Mouse (Mus musculus) embryonic fibroblast, embryonic 13.5 days (primary cell): ENCODE data around the gene N4bp3. TPM values are rescaled to one million over a fixed set of nuclear protein-coding genes. Genes with fewer than 3 reads are reported as not detected.

Experiments used
- H3K27ac ChIP-seq: 2 replicates; pipeline ENCODE4 v1.5.1; 2012; ENCODE audit warnings: low read length, control low read depth, inconsistent platforms; ENCODE audit not compliant: insufficient read depth
- H3K4me1 ChIP-seq: 2 replicates; pipeline ENCODE4 v1.6.1; 2011; ENCODE audit warnings: low read length; ENCODE audit not compliant: control insufficient read depth, insufficient read depth
- H3K4me3 ChIP-seq: 2 replicates; pipeline ENCODE4 v1.5.1; 2011; ENCODE audit warnings: mild to moderate bottlenecking, control low read depth, low read length; ENCODE audit not compliant: insufficient read depth
- CTCF ChIP-seq: IDR thresholded peaks from 2 replicates; pipeline ENCODE4 v1.5.1; 2011; ENCODE audit warnings: mild to moderate bottlenecking, control low read depth, low read length, moderate library complexity, borderline replicate concordance; ENCODE audit not compliant: insufficient read depth
- POLR2A ChIP-seq: IDR thresholded peaks from 2 replicates; pipeline ENCODE4 v1.6.1; 2011; ENCODE audit warnings: low read depth, mild to moderate bottlenecking, control low read depth, low read length, moderate library complexity
- polyA plus RNA-seq: library from polyadenylated mRNA; stranded (reverse); fragments of >200 nt; gene quantifications from 2 replicates; pipeline ENCODE4 v1.2.4, GENCODE M21; 2011; ENCODE audit warnings: low read depth; ENCODE audit not compliant: missing spikeins, insufficient read length

Gene N4bp3
- polyA plus RNA-seq, 1 experiment, result 1.8 TPM

DNA sequence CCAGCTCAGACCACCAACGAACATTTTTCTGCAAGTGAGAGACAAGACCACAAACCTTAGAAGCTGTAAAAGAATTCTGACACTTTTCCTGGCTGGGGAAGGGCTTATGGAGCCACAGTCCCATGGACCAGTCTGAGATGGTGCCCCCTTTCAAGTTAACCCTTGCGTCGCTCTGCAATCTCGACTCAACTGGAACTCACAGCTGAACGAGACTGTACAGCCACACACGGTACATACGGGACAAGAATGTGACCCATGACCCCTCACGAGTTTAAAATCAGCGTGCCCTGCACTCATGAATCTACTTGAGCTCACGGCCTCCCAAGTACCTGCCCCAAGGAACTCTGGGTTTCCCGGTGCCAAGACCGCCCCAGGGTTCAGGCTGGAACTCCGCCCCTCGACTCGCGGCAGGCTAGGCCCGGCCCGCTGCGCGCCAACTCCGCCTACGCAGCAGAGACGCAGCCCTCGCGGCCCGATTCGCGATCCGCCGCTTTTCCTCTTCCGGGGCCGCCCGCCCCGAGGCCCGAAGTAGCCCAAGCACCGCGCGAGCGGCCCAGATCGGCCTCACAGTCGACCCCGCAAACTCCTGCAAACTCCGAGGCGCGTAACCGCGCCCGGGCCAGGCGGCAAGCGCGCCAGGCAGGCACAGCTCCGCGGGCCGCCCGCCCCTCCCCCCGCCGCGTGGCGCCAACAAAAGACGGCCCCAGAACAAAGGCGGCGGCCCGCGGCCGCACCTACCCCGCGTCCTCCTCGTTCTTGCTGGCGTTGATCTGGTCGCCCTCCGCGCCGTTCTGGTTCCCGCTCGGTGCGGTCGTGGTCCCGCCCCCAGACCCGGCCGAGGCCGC is 44.8 kb downstream of the N4bp3 start:
- Histone ChIP-seq H3K4me3 (peak overlapping the region; percentile 98), H3K4me1 (peaks cover 4% of the 10 kb centered on the region), H3K27ac (peak overlapping the region; percentile 62)
- TF ChIP-seq POLR2A, result no peak; the same call in 1 of the 2 replicates
- no peak for TF ChIP-seq CTCF

DNA sequence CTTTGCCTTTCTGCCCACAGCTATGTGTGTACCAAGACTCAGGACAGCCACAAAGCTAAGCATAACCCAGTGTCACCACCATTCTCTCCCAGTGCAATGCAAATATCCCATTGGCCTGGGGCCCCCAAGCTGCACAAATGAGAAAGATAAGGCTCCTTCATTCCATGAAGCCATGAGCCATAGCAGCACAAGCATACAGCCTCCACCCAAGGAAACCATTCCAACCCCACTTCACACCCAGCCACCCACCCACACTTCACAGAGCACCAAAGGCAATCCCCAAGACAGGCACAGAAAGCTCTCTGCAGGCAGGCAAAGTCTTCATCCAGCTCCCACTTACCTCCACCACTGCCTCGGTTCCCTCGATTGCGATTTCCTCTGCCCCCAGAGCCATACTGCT is 48.4 kb downstream of the N4bp3 start:
- TF ChIP-seq POLR2A (0 out of 2 replicates have a peak, but pooled peaks have one; percentile 8), CTCF (no peak)
- Histone ChIP-seq H3K4me3 (no peak overlapping the region), H3K4me1 (peaks cover 4% of the 10 kb centered on the region), H3K27ac (no peak overlapping the region)

DNA sequence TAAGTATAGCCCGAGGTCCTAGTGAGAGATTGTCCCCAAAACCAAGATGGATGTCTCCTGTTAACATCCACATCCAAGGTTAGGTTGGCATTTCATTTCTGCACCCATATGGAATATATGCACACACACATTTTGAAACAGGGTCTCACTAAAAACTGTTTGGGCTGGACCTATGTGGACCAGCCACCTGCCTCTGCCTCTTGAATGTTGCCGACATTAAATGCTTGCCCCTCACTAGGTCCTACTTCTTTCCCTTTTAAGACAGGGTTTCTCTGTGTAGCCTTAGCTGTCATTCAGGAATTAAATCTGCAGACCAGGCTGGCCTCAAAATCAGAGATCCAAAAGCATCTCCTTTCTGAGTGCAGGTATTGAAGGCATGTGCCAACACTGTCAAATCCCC is 53.1 kb downstream of the N4bp3 start:
- no peak for TF ChIP-seq CTCF
- no peak for TF ChIP-seq POLR2A
- Histone ChIP-seq H3K4me3 (no peak overlapping the region), H3K27ac (no peak overlapping the region), H3K4me1 (peaks cover 3% of the 10 kb centered on the region; the same call in 1 of the 2 replicates)

DNA sequence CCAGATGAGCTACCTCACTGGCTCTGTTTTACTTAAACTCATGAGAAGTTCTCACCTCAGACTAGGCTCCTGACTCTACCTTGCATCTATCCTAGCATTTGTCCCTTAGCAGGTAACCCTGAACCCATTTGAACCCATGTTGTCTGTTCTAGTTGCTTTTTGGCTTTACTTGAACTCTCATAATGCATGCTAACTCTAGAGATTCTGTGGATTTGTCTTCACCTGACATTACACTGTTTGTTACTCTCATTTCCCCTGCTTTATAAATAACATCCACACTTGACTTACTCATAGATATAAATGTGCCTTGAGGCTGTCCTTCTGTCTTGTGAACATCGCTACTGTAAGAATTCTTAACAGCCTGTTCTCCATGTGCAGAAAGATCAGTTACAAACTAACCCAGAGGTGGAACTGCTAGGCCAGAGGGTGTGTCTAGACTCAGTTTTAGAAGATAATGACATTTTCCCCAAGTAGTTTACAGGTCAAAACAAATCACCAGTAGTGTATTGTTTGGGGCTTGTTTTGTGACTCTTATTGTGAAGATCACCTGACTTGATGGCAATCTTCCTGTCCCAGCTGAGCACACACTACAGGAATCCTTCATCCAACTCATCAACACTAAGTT is 55.1 kb downstream of the N4bp3 start:
- H3K4me1 ChIP-seq, result no peaks in the 10 kb centered on the region
- no peak overlapping the region for H3K27ac ChIP-seq
- no peak overlapping the region for H3K4me3 ChIP-seq
- TF ChIP-seq CTCF (no peak), POLR2A (no peak)

- no peak for TF ChIP-seq POLR2A
- TF ChIP-seq CTCF, result no peak
- H3K4me3 ChIP-seq, result no peak overlapping the region
- no peak overlapping the region for H3K27ac ChIP-seq
- H3K4me1 ChIP-seq, result no peaks in the 10 kb centered on the region
These were observed 55.8 kb downstream of the N4bp3 start for GRCm38 (mm10) chr11:51594715-51595350.

- TF ChIP-seq CTCF (no peak), POLR2A (no peak)
- H3K4me1 ChIP-seq, result no peaks in the 10 kb centered on the region
- no peak overlapping the region for H3K27ac ChIP-seq
- H3K4me3 ChIP-seq, result no peak overlapping the region
These were observed 56.8 kb downstream of the N4bp3 start for GRCm38 (mm10) chr11:51593849-51594248.

- TF ChIP-seq CTCF, result no peak
- TF ChIP-seq POLR2A, result no peak
- Histone ChIP-seq H3K27ac (no peak overlapping the region), H3K4me1 (no peaks in the 10 kb centered on the region), H3K4me3 (no peak overlapping the region)
These were observed 57.3 kb downstream of the N4bp3 start for GRCm38 (mm10) chr11:51593368-51593767.

Other genes starting within 250 kb of the N4bp3 start
- 12.0 and 14.2 TPM in 2 replicates for gene Phykpl, start 66.1 kb downstream of the N4bp3 start, polyA plus RNA-seq
- gene Hnrnpab, start 44.0 kb downstream of the N4bp3 start, polyA plus RNA-seq, result 361 and 364 TPM in 2 replicates
- 61.2 and 70.9 TPM in 2 replicates for gene Nhp2, start 31.1 kb downstream of the N4bp3 start, polyA plus RNA-seq
- 17.5 and 20.0 TPM in 2 replicates for gene Rmnd5b, start 14.9 kb downstream of the N4bp3 start, polyA plus RNA-seq
- gene D930048N14Rik, start 112 bp upstream of the N4bp3 start, polyA plus RNA-seq, result 0.30 and 0.52 TPM in 2 replicates
- 30.8 and 31.2 TPM in 2 replicates for gene 0610009B22Rik, start 38.0 kb upstream of the N4bp3 start, polyA plus RNA-seq
- 42.0 and 46.5 TPM in 2 replicates for gene Sec24a, start 112.8 kb upstream of the N4bp3 start, polyA plus RNA-seq
- gene Sar1b, start 112.8 kb upstream of the N4bp3 start, polyA plus RNA-seq, result 68.5 and 73.9 TPM in 2 replicates
- gene Jade2, start 206.8 kb upstream of the N4bp3 start, polyA plus RNA-seq, result 3.7 and 5.8 TPM in 2 replicates